Mouse (Mus musculus) ZHBTc4 (cell line): Measurements from ENCODE around the gene Dnajb11.

Source experiments
- DNase-seq: peaks from one replicate; pipeline ENCODE4 v3.0.0-alpha.2; 2011; ENCODE audit warnings: low read depth, low spot score

The Dnajb11 gene

GRCm38 (mm10) chr16:22857431-22858113, at the start of gene Dnajb11, which contains the start of gene Tbccd1:
TSS of gene Dnajb11 (plus strand) at chr16:22857845.
TSS of gene Tbccd1 (minus strand) at chr16:22857669.
- DNase-seq = peak; percentile 100

- DNase-seq = no peak
Observed at GRCm38 (mm10) chr16:22811477-22811876, 46.2 kb upstream of the Dnajb11 start, which contains the start of gene Crygs. TSS of gene Crygs (minus strand) at chr16:22811577.

DNA sequence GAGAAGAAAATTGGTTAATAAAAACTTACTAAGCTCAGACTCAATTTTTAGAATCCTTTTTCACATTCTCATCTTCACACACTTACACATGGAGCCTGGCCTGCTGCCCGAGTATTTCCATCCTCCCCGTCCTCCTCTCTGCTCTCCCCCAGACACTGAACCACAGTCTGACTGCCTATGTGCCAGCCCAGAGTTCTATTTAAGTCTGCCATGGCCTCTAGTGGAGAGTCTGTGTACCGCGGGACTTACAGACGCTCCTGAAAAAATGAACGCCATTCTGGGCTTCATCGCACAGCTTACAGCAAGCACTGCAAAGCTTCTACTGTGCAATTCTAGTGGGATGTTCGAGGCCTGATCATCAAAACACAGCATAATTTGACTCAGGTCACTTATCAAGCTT, 36.9 kb upstream of the Dnajb11 start:
- DNase-seq = peak; percentile 57

GRCm38 (mm10) chr16:22832932-22833525, 24.6 kb upstream of the Dnajb11 start:
- peak; percentile 6 for DNase-seq

GRCm38 (mm10) chr16:22839146-22839857, 18.3 kb upstream of the Dnajb11 start:
- DNase-seq = no peak

- no peak for DNase-seq
Observed at GRCm38 (mm10) chr16:22842871-22843270, 14.8 kb upstream of the Dnajb11 start.

GRCm38 (mm10) chr16:22844061-22844801, 13.4 kb upstream of the Dnajb11 start:
- peak; percentile 91 for DNase-seq

DNA sequence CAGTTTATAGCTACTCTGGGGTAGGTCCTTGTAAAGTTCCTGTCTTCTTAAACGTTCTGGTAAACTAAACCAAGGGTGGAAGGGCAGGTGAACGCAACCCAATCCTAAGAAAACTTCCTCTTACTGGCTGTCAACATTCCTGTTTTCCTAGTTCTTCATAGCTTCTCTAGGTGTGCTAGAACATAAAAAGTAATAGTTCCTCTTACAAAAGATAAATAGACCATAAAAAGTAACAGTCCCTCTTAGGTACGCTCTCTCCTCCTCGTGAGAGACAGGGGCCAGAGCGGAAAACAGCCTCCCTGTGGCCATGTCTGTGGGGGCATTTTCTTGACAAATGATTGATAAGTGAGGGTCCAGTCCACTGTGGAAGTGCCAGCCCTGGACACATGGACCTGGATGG, 12.8 kb upstream of the Dnajb11 start:
- no peak for DNase-seq

DNA sequence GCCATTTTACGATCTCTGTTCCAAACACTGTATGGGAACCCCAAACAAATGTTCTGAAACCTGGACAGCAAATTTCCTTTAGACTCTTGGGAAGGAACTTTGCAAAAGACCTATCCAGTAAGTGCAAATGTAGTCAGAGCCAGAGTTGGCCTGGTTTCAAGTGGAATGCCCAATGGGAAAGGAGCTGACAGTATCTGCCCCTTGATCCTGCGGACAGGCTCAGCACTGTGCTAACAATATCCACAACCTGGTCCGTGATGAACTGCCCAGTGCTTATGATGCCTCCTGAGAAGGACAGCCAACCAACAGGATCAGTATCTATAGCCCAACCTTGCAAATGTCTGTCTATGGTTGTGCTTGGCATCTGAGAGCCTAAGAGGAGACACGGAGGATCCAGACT, 12.2 kb upstream of the Dnajb11 start:
- DNase-seq = no peak

- DNase-seq = no peak
Observed at GRCm38 (mm10) chr16:22847686-22848085, 10.0 kb upstream of the Dnajb11 start.

DNA sequence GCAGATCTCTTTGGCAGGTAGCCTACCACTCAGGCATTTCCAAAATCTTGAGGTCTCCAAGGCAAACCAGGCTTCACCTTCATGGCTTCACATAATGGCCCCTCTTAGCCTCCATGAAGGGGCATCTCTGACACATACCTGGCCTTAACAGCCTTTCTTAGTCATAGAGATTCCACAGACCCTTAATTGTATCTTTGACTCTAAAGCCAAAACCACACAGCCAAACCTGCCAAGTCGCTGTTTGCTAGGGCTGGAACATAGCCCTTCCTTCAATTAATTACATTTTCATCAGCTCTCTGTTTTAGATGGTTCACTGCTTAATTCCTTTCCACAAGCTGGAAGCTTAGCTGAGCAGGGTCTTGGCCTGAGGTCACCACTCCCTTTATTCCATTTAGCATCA, 9.3 kb upstream of the Dnajb11 start:
- DNase-seq = no peak

GRCm38 (mm10) chr16:22852709-22853108, 4.9 kb upstream of the Dnajb11 start:
- DNase-seq = no peak

- no peak for DNase-seq
Observed at GRCm38 (mm10) chr16:22856773-22857172, 872 bp upstream of the Dnajb11 start.

GRCm38 (mm10) chr16:22872397-22872796, 14.8 kb downstream of the Dnajb11 start:
- DNase-seq = no peak

- DNase-seq = no peak
Observed at GRCm38 (mm10) chr16:22873369-22873768, 15.7 kb downstream of the Dnajb11 start.

DNA sequence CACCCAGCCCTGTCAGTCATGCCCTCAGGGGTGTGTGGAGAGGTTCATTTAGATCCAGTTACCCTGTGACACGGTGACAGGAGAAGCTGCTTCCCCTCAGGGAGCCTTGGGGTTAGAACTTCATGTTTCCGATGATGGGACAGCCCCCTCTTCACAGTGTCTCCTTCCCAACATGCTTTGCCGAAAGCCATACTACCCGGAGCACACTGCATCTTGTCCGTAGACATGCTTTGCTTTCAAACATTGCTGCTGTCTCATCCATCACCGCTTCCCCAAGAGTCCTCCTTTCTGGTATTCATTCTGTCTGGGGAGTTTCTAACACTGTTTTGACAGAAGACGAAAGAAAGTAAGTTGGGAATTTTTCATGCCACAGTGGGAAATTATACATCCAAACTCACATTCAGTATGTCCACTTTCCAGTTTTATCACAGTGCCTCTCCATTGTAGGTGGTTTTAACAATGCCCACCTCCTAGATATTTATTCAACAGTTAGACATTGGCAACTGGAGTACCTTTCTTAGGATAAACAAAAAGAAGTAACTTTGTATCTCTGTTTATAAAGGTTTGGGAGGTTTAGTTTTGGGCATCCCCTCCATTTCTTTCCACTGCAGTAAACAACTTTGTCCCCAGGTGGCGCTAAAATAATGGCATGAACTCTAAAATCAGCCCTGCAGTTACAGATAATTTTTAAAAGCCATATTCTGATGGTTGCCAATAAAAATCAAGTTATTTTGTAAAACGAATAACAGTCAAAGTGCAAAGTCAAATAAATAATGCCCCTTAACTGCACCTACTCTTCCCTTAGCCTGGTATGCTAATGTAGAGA, 18.8 kb downstream of the Dnajb11 start:
- DNase-seq = peak; percentile 35

GRCm38 (mm10) chr16:22877660-22878390, 20.2 kb downstream of the Dnajb11 start:
- DNase-seq = no peak

DNA sequence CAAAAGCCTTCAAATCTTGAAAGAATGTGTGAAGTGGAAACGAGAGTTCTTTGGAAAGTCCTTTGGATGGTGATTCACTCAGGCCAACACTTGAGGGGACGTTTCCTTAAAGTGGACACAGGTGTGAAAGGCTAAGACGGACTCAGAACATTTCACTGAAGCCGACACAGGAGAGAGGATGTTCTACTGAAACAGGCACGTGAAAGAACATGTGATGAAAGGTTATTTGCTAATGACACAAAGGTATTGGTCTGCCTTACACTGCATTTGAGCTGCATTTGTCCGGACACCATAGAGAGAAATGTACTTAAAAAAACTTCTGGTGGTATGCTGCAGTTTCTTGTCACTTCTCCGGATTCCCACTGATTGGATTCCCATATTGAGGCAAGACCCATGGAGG, 21.1 kb downstream of the Dnajb11 start:
- DNase-seq = no peak

DNA sequence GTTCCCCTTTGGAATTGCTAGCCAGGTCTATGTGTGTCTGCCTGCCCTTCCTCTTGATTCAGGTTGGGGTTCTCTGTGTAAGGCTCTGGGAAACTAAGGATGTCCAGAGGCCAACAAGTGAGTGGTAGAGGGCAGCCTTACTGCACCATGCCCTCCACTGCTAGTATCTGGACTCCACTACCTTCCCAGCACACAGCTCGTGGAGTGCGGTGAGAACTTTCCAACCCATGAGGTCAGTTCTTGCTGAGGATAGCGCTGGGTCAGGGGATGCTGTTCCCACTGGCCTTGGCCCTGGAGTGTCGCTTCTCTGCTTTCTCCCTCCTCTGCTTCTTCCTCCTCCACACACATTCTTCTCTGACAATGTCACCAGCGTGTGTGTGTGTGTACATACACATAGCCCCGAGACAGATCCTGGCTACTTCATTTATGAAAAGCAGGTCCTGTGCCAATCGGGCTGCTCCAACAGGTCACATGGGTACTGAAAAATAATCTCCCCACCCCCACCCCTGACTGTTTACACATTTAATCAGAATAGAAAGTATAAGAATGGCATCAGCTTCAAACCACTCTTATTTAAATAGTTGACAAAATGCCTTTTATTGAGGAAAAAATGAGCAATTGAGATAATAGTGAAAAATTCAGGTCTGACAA, 22.4 kb downstream of the Dnajb11 start:
- no peak for DNase-seq

- no peak for DNase-seq
Observed at GRCm38 (mm10) chr16:22880900-22881299, 23.3 kb downstream of the Dnajb11 start.
